Mouse (Mus musculus) c-Kit-positive CD71-positive TER-119-positive erythroid progenitor cells, embryonic 14.5 days (primary cell): ENCODE data around the gene Spg7.

Experiments used
- DNase-seq: peaks from one replicate; pipeline ENCODE4 v3.0.0-alpha.2; 2013; ENCODE audit warnings: low spot score

Gene Spg7

DNA sequence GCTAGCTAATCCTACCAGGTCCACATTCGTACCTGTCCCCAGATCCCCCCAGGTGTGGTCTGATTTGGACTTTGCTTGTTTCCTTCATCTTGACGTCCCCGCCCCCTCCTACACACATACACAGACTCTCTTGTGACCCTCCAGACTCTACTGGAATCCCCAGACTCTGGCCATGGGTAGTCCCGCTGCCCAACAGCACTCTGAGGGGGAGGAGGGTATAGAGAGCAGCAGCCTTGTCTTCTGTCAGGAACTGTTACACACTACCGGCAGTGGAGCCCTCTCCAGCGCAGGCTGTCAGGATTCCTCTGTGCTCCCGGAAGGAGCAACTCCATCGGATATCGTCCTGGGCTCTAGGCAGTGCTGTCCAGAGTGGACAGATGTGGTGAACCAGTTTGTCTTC, 68.3 kb downstream of the Spg7 start:
- no peak for DNase-seq

- no peak for DNase-seq
These were observed 70.2 kb downstream of the Spg7 start for GRCm38 (mm10) chr8:123132953-123133352.

GRCm38 (mm10) chr8:123134149-123134713, 71.5 kb downstream of the Spg7 start:
- no peak for DNase-seq

GRCm38 (mm10) chr8:123135406-123135805, 72.7 kb downstream of the Spg7 start:
- no peak for DNase-seq

GRCm38 (mm10) chr8:123135806-123136205, 73.1 kb downstream of the Spg7 start:
- DNase-seq, result no peak

DNA sequence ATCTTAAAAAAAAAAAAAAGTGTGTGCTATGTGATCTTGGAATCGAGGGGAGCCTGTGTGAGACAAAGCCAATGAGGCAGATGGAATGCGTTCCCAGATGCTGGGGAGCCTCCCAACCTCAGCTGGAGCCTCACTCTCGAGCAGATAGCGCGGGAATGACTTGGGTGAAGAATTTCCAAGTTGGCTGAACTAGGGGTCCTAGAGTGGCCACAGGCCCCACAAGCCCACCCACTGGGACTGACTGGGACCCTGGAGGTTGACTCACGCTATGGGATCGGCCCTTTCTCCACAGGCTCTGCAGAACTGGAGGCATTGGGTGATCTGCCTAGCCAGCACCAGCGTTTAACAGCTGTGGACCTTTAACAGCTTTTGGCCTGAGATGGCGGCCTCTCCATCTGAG, 73.5 kb downstream of the Spg7 start:
- no peak for DNase-seq

- no peak for DNase-seq
These were observed 74.9 kb downstream of the Spg7 start for GRCm38 (mm10) chr8:123137645-123138077.

GRCm38 (mm10) chr8:123138741-123139140, 76.0 kb downstream of the Spg7 start:
- DNase-seq, result no peak

GRCm38 (mm10) chr8:123141741-123142462, 79.2 kb downstream of the Spg7 start:
- DNase-seq, result no peak

DNA sequence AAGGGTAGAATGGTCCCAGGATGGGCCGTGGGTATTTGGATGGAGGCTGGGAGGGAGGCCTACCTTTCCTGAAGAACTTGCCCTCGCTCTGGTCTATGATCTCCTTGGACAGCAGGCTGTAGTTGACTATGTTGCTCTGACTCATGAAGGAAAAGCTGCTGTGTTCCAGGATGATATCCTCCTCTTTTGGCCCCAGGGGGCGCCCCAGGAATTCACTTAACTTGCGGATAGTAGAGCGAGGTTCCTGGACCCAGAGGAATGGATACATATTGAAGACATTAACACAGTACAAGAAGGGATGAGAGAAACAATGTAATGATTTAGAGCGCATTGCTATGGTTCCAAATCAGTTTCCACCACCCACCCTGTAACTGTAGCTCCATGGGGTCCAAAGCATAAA, 82.5 kb downstream of the Spg7 start:
- peak; percentile 51 for DNase-seq

GRCm38 (mm10) chr8:123146390-123146789, 83.6 kb downstream of the Spg7 start:
- DNase-seq, result no peak
